Mouse (Mus musculus): Measurements from ENCODE around the gene Fscn1. TPM values are rescaled to one million over a fixed set of nuclear protein-coding genes. Genes with fewer than 3 reads are reported as not detected.
A peak's percentile ranks its signal among the peaks of the same experiment; 100 is the strongest.

Gene Fscn1
- total RNA-seq, 2 experiments from 2014 or later: 94.0 to 121 TPM

DNA sequence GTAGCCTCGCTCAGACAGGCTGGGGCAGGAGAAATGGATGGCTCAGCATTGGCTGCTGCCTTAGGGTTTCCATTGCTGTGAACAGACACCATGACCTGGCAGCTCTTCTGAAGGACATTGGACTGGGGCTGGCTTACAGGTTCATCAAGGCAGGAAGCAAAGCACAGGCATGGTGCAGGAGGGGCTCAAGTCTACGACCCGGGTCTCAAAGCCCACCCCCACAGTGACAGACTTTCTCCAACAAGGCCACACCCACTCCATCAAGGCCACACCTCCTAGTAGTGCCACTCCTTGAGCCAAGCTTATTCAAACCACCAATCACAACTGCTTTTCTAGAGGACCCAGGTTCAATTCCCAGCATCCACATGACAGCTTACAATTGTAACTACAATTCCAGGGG is 13.8 kb downstream of the Fscn1 start:
- DNase-seq: no peak

DNA sequence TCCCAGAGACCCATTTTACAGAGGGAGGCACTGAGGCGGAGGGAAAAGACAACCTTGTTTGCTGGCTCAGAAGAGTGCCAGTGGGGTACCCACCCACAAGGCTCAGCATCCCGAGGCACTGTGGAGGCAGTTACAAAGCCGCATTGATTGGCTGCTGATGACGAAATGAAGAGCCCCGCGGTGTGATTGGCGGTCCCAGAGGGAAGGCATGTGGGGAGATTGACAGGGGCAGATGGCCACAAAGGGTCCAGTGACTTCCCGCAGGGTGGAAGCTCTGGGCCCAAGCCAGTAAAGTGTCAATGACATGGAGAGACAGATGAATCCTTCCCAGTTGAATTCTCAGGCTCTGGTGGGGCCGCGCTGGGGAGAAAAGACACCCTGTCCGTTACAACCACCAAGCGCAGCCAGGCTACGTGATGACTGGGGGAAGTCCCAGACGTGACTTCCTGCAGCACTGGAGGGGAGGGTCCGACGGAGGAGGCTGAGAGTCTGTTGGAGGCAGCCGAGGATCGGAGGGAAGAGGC is 14.5 kb downstream of the Fscn1 start:
- peak; percentile 82 for DNase-seq

DNA sequence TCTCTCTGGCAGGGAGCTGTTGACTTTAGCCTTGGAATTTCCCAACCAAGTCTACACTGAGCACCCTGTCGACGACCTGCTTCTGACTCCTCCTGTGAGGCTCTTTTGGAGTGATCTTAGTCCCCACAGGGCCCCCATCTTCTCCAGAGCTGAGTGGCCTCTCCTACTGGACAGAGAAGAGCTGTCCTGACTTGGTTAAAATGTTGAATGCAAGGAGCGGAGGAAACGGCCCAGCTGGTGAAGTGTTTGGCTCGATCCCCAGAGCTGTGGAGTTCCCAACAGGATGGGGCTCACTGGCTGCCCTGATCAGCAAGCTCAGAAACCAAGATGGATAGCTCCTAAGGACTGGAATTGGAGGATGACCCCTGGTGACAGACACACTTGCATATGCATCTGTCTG is 16.4 kb downstream of the Fscn1 start:
- peak; percentile 49 for DNase-seq

GRCm38 (mm10) chr5:142982046-142982801 is 22.1 kb downstream of the Fscn1 start:
- no peak for DNase-seq

GRCm38 (mm10) chr5:142983174-142983573 is 23.0 kb downstream of the Fscn1 start:
- no peak for DNase-seq

DNA sequence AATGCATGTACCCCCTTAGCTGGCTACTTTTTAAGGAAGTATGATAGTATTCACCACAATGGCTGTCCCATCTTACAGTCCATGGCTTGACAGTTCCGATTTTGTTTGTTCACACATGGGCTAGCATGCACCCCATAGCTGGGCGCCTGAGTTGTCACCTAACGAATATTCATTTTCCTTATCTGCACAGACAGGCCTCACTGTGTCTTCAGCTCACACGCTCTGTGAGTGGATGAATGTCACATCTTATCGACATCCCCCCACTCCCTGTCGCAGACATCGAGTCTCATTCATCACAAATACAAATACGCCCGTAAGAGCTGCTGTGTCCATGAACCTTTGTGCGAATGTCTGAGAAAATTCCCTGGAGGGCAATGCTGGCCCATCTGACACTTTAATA is 24.1 kb downstream of the Fscn1 start:
- no peak for DNase-seq

- DNase-seq: peak; percentile 53
Observed at GRCm38 (mm10) chr5:142988520-142988919, 28.4 kb downstream of the Fscn1 start.

GRCm38 (mm10) chr5:142989167-142989566 is 29.0 kb downstream of the Fscn1 start:
- DNase-seq: no peak

- no peak for DNase-seq
Observed at GRCm38 (mm10) chr5:142994746-142995145, 34.6 kb downstream of the Fscn1 start.

- DNase-seq: no peak
Observed at GRCm38 (mm10) chr5:142997526-142997925, 37.4 kb downstream of the Fscn1 start.

DNA sequence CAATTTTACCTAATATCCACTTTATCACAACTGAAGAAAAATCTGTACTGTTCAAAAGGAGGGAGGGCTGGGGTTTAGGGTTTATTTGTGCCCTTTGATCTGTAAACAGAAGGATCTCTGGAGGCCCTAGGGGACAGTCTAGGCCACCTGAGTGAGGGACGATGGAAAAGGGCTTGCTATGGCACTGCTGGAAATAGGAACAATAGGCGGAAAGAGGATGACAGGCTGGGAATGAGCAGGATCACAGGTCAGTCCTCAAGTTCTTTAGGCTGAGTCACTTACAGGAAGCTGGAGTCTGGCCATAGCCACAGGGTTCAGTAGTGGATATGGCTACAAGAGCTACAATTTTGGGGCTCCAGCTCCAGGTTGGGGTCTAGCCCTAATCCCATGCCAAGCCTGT is 38.0 kb downstream of the Fscn1 start:
- DNase-seq: no peak

- no peak for DNase-seq
Observed at GRCm38 (mm10) chr5:143000091-143000490, 39.9 kb downstream of the Fscn1 start.

DNA sequence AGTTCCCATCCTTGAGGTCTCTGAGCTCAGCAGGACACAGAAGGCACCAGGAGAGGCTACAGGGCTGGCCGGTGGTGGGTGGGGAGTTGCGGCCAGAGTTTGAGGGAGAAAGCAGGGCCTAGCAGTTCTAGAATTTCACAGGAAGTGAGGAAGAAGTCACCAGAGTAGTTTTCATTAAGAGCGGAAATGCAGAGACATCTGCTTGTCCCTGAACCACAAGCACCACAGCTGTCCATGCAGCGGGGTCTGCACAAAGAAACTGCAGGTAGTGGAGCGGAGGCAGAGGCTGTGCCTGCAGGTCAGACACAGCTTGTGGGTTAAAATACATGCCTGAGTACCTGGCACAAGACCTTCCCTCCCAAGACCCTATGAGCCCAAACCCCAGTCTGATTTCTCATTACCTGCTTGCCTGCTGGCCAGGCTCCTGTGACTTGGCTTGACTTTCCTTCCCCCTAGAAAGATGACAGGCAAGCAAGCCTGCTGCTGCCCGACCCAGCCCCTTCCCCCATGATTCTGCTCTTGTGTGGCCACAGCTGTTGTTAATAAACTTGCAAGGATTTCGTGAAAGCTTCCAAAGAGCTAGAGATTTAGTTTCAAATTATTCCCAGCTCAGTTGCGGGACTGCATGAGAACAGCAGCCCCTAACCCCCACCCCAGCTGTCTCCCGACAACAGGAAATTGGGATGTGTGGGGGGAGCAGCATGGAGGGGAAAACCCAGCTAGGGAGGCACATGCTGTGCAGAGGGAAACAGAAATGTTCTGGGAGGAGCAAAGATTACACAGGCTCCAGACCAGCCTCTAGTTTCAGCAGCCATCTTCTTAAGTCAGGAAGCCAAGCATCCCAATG is 40.7 kb downstream of the Fscn1 start:
- DNase-seq: peak; percentile 34

GRCm38 (mm10) chr5:143009383-143009782 is 49.2 kb downstream of the Fscn1 start:
- DNase-seq: no peak

GRCm38 (mm10) chr5:143017401-143017800 is 57.3 kb downstream of the Fscn1 start:
- no peak for DNase-seq

Other genes starting within 250 kb of the Fscn1 start
- gene Tnrc18, start 142.7 kb upstream of the Fscn1 start, total RNA-seq (2021): 10 to 100 TPM; 44.8 to 64.7 TPM
- 1 to 10 TPM; 7.1 to 8.4 TPM for gene Fbxl18, start 64.9 kb upstream of the Fscn1 start, total RNA-seq (2021)
- 1,000 to 10,000 TPM; 1,451 to 1,869 TPM for gene Actb, start 53.6 kb upstream of the Fscn1 start, total RNA-seq (2021)
- gene Rnf216, start 152.7 kb downstream of the Fscn1 start, total RNA-seq (2021): 10 to 100 TPM; 22.1 to 25.9 TPM
- gene Olfr718-ps1, start 187.2 kb downstream of the Fscn1 start, total RNA-seq (2021): not detected
- 1 to 10 TPM; 6.9 to 8.6 TPM for gene Rbak, start 220.4 kb downstream of the Fscn1 start, total RNA-seq (2021)
- gene Spdye4b, start 220.7 kb downstream of the Fscn1 start, total RNA-seq (2021): not detected